Comparison of ENCODE assay signal across 24 mouse cellular contexts in genomic region chr15:93263566-93263965, GRCm38 (mm10).
"Had no signal": no experiment of that assay in that cellular context is flagged by ENCODE, and none has a peak within 500 bp of the region (broad histone marks: within the 10 kb centered on the region; RNA-seq: fewer than 3 reads in every experiment).

No protein-coding gene starts in this region.

- H3K9ac ChIP-seq: embryonic facial prominence, embryonic 12.5 days; embryonic facial prominence, embryonic 13.5 days; embryonic facial prominence, embryonic 15.5 days; forebrain, embryonic 12.5 days; forebrain, embryonic 13.5 days; forebrain, embryonic 15.5 days; forebrain, postnatal 0 days had no signal

- H3K4me3 ChIP-seq: embryonic facial prominence, embryonic 10.5 days; embryonic facial prominence, embryonic 12.5 days; embryonic facial prominence, embryonic 13.5 days; embryonic facial prominence, embryonic 15.5 days; erythroblast, embryonic 14.5 days; forebrain, embryonic 10.5 days; forebrain, embryonic 12.5 days; forebrain, embryonic 13.5 days; forebrain, embryonic 15.5 days; gastrocnemius, adult 2 months; heart, adult 2 months had no signal

- H3K27ac ChIP-seq: embryonic facial prominence, embryonic 10.5 days; embryonic facial prominence, embryonic 12.5 days; embryonic facial prominence, embryonic 13.5 days; embryonic facial prominence, embryonic 15.5 days; forebrain, embryonic 10.5 days; forebrain, embryonic 12.5 days; forebrain, embryonic 13.5 days; forebrain, embryonic 15.5 days; gastrocnemius, adult 2 months; heart, adult 2 months had no signal

- ATAC-seq: forebrain, embryonic 13.5 days; forebrain, embryonic 14.5 days; forebrain, embryonic 15.5 days; forebrain, embryonic 16.5 days; forebrain, postnatal 0 days had no signal

- H3K27me3 ChIP-seq: embryonic facial prominence, embryonic 12.5 days; embryonic facial prominence, embryonic 13.5 days; embryonic facial prominence, embryonic 15.5 days; forebrain, embryonic 12.5 days; forebrain, embryonic 13.5 days; forebrain, embryonic 15.5 days had no signal

- H3K4me2 ChIP-seq: embryonic facial prominence, embryonic 12.5 days; embryonic facial prominence, embryonic 13.5 days; embryonic facial prominence, embryonic 15.5 days; forebrain, embryonic 12.5 days; forebrain, embryonic 13.5 days; forebrain, embryonic 15.5 days had no signal

- DNase-seq: cerebellum, adult 2 months; cerebellum, adult 8-10 months; cerebellum, adult 9-10 months; cerebellum, adult 9-11 months; cerebellum, postnatal 36 days; gastrocnemius, adult 2 months; gastrocnemius, postnatal 10 days; gastrocnemius, postnatal 14 days; gastrocnemius, postnatal 25 days; gastrocnemius, postnatal 36 days; heart, adult 18-20 months; heart, adult 2 months had no signal

- H3K9me3 ChIP-seq: embryonic facial prominence, embryonic 10.5 days; embryonic facial prominence, embryonic 12.5 days; embryonic facial prominence, embryonic 13.5 days; embryonic facial prominence, embryonic 15.5 days; forebrain, embryonic 10.5 days; forebrain, embryonic 12.5 days; forebrain, embryonic 13.5 days; forebrain, embryonic 15.5 days had no signal

- H3K4me1 ChIP-seq: embryonic facial prominence, embryonic 15.5 days; forebrain, embryonic 15.5 days had no signal

- H3K36me3 ChIP-seq: forebrain, embryonic 15.5 days had no signal
